Mouse (Mus musculus): ENCODE results near the gene Pin4. TPM values are rescaled to one million over a fixed set of nuclear protein-coding genes. Genes with fewer than 3 reads are reported as not detected.
"Not testable (repeated sequence)": the region's sequence is repeated elsewhere in the genome, so short reads cannot be mapped to it uniquely, and the experiment has no call there.

Pin4 gene
- total RNA-seq (2017): 69.6 and 107 TPM in 2 replicates

- peak; percentile 99 for ATAC-seq (replicated peaks in 1 of 2; ENCODE audit: insufficient read depth in 1 of 2, low FRiP score in 2 of 2, low TSS enrichment in 1 of 2, low read depth in 1 of 2, poor library complexity in 2 of 2, severe bottlenecking in 2 of 2)
Observed at GRCm38 (mm10) chrX:102119042-102119864, at the start of gene Pin4. TSS of gene Pin4 (plus strand) at chrX:102119447.

GRCm38 (mm10) chrX:102070591-102071471, 48.4 kb upstream of the Pin4 start, which contains the start of gene Rtl5:
TSS of gene Rtl5 (minus strand) at chrX:102071304.
- ATAC-seq (replicated peaks in 1 of 2; ENCODE audit: insufficient read depth in 1 of 2, low FRiP score in 2 of 2, low TSS enrichment in 1 of 2, low read depth in 1 of 2, poor library complexity in 2 of 2, severe bottlenecking in 2 of 2): peak; percentile 92 to 97

- no peak for ATAC-seq (replicated peaks in 1 of 2; ENCODE audit: insufficient read depth in 1 of 2, low FRiP score in 2 of 2, low TSS enrichment in 1 of 2, low read depth in 1 of 2, poor library complexity in 2 of 2, severe bottlenecking in 2 of 2)
Observed at GRCm38 (mm10) chrX:102071517-102071916, 47.7 kb upstream of the Pin4 start.

DNA sequence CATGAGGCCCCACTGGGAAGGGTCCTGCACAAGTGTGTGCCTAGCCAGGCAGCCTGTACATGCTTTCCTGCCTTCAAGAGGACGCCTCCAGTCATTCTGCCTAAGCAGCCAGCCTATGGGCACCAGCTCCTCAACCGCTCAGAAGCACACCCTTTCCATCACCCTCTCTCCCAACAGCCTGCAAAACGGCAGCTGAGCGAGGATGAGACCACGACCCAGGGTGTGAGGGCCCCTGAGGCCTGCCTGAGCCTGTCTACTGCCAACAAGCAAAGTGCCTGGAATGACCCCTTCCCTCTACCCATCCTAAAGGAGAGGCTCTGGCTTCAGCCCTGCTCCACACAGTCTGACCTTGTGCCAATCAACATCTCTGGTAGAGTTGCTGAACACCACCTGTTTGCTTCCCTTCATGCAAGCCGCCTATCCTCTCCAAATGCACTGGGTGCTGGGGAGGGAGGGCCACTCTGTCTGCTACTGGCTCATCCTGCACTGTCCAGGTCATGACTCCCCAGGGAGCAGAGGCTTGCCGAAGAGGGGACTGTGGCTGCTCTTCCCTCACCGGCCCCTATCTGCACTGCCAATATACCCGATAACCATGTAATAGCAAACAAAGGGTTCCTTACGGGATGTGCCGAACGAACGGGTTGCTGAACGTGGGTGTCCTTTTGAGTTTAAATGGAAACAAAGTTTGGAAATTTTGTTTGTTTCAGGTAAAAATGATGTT, 45.5 kb upstream of the Pin4 start:
- ATAC-seq (replicated peaks in 1 of 2; ENCODE audit: insufficient read depth in 1 of 2, low FRiP score in 2 of 2, low TSS enrichment in 1 of 2, low read depth in 1 of 2, poor library complexity in 2 of 2, severe bottlenecking in 2 of 2): no peak

GRCm38 (mm10) chrX:102074435-102074834, 44.8 kb upstream of the Pin4 start:
- ATAC-seq (replicated peaks in 1 of 2; ENCODE audit: insufficient read depth in 1 of 2, low FRiP score in 2 of 2, low TSS enrichment in 1 of 2, low read depth in 1 of 2, poor library complexity in 2 of 2, severe bottlenecking in 2 of 2): no peak

- no peak for ATAC-seq (replicated peaks in 1 of 2; ENCODE audit: insufficient read depth in 1 of 2, low FRiP score in 2 of 2, low TSS enrichment in 1 of 2, low read depth in 1 of 2, poor library complexity in 2 of 2, severe bottlenecking in 2 of 2)
Observed at GRCm38 (mm10) chrX:102075158-102075557, 44.1 kb upstream of the Pin4 start.

DNA sequence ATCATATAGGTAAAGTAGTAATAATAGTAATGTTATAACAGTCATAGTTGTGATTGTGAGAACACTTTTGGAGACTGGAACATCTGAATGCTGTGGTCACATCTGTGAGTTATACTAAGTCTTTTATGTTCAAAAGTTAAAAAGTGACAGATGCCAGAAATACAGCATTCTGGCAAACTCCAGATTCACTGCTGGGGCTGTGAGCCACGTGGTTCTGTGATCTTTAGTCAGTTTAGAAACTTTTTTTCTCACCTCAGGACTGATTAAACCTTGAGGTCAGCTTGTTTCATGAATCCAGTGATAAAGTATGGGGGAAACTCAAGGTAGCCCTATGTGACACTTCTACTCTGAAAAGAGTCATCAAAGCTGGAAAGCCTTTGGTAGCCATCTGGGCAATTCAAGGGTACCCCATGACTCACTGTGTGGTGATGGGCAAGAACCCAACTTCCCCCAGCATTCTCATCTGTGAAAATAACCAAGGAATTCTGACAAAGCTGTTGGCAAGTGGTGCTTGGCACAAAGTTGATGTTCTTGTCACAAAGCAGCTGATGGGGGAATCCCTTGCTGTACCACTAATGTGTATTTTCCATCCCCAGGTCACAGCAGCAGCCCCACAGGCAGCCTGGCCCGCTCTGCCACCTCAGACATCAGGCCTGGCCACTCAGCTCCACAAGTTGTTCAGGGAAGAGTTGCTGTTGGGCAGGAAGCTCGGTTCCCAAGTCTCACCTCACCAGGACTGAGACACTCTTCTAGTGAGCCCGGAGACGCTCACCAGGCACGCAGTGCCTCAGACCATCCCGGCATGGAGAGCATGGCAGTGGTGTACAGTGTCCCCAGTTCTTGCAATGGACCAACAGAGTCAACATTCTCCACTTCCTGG, 42.1 kb upstream of the Pin4 start:
- ATAC-seq (replicated peaks in 1 of 2; ENCODE audit: insufficient read depth in 1 of 2, low FRiP score in 2 of 2, low TSS enrichment in 1 of 2, low read depth in 1 of 2, poor library complexity in 2 of 2, severe bottlenecking in 2 of 2): no peak

DNA sequence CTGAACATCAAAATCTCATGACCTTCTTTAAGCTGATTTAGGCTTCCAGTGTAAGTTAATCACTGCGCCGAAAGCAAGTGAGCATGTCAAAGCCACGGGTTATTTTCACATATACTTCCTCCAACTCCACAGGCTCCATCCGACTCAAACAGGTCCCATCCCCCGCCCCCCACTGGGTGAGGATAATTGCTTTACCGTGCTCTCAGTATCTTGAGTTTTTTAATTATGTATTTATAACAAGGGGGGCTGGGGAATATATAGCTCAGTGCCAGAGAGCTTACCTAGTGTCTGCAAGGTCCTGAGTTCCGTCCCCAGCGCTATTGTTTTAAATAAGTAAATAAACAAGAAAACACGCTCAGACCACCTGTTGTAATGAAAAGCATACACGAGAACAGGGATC, 38.2 kb upstream of the Pin4 start:
- ATAC-seq (replicated peaks in 1 of 2; ENCODE audit: insufficient read depth in 1 of 2, low FRiP score in 2 of 2, low TSS enrichment in 1 of 2, low read depth in 1 of 2, poor library complexity in 2 of 2, severe bottlenecking in 2 of 2): no peak

DNA sequence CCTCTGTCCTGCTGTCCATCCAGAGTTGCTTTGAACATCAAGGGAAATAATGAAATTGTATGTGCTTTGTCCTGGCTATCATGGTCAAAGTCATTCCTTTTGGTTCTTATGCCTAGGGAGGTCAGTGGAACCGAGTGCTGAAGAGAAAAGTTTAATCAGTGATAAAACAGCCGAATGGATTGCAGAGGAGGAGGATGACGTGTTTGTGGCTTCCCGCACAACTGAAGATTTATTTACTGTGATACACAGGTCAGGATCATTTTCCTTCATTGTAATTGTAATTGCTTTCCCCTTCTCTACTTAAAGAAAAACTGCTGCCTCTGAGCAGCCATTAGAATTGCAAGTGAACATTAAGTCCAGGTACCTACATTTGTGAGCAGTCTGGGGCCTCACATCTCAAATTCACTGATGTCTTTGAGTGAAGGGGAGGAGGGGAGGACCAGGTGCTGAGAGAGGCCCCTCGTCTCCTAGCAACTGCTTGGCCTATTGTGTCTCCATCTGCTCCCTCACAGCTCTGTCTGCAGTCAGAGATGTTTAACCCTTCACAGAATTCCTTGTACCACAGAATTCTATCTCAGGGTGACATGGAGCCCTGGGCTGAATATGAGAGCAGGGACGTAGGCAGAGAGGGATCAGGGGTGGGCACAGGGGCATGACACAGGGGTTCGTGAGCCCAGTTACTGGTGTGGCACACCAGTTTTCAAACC, 37.5 kb upstream of the Pin4 start:
- ATAC-seq (replicated peaks in 1 of 2; ENCODE audit: insufficient read depth in 1 of 2, low FRiP score in 2 of 2, low TSS enrichment in 1 of 2, low read depth in 1 of 2, poor library complexity in 2 of 2, severe bottlenecking in 2 of 2): no peak

GRCm38 (mm10) chrX:102082340-102082739, 36.9 kb upstream of the Pin4 start:
- no peak for ATAC-seq (replicated peaks in 1 of 2; ENCODE audit: insufficient read depth in 1 of 2, low FRiP score in 2 of 2, low TSS enrichment in 1 of 2, low read depth in 1 of 2, poor library complexity in 2 of 2, severe bottlenecking in 2 of 2)

- no peak for ATAC-seq (replicated peaks in 1 of 2; ENCODE audit: insufficient read depth in 1 of 2, low FRiP score in 2 of 2, low TSS enrichment in 1 of 2, low read depth in 1 of 2, poor library complexity in 2 of 2, severe bottlenecking in 2 of 2)
Observed at GRCm38 (mm10) chrX:102085798-102086443, 33.3 kb upstream of the Pin4 start.

- no peak for ATAC-seq (replicated peaks in 1 of 2; ENCODE audit: insufficient read depth in 1 of 2, low FRiP score in 2 of 2, low TSS enrichment in 1 of 2, low read depth in 1 of 2, poor library complexity in 2 of 2, severe bottlenecking in 2 of 2)
Observed at GRCm38 (mm10) chrX:102090605-102091004, 28.6 kb upstream of the Pin4 start.

GRCm38 (mm10) chrX:102094381-102094904, 24.8 kb upstream of the Pin4 start:
- ATAC-seq (replicated peaks in 1 of 2; ENCODE audit: insufficient read depth in 1 of 2, low FRiP score in 2 of 2, low TSS enrichment in 1 of 2, low read depth in 1 of 2, poor library complexity in 2 of 2, severe bottlenecking in 2 of 2): peak; percentile 37 to 81; a peak in 1 of 4 replicates

DNA sequence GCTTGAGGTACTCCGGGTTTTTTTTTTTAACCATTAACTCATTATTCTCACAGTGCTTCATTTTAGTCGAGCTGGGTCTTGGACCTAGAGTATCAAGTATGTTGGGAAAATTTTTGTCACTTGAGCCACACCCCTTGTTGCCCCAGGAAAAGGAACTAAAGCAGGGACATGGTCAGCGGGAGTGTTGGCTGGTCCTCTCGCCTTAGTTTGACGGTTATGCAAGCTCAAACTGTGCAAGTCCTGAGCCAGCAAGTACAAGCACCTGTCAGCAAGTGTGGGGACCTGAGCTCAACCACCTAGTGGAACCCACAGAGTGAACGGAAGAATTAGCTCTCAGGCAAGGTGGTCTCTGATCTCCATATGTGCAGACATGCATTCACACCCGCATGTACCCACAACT, 17.4 kb upstream of the Pin4 start:
- ATAC-seq (replicated peaks in 1 of 2; ENCODE audit: insufficient read depth in 1 of 2, low FRiP score in 2 of 2, low TSS enrichment in 1 of 2, low read depth in 1 of 2, poor library complexity in 2 of 2, severe bottlenecking in 2 of 2): no peak

DNA sequence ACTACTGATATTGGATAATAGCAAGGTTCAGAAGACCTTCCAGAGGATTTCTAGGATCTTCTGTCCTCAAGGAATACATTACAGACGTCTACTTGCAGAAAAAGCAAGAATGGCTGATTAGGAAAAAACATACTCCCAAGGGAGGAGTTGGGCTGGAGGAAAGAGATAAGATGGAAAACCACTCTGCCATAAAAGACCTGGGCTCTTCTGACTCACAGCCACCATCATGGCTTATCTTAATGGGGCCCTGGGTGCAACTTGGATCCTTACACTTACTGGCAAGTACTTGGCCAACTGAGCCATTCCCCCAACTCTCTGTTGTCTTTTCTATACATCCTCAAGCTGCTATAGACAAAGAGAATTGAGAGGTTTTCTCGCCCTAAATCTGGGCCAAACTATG, 15.4 kb upstream of the Pin4 start:
- ATAC-seq (replicated peaks in 1 of 2; ENCODE audit: insufficient read depth in 1 of 2, low FRiP score in 2 of 2, low TSS enrichment in 1 of 2, low read depth in 1 of 2, poor library complexity in 2 of 2, severe bottlenecking in 2 of 2): not testable (repeated sequence)

DNA sequence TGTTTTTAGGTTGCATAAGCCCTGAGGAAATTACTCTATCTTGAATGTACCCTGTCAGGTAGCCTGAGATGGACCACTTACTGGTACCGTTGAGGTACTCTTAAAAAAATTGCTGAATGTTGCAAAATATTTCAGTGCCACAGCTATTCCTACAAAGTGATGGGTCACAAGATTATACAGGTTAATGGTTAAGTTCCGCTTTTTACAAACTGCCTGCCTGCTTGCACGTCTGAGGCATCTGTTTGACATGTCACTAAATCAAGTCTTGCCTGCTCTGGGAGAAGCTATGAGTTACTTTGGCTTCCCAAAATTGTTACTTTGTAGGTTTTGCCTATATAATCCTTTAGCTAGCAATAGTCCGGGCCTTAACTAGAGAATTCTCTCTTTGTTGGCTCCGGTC, 9.9 kb upstream of the Pin4 start:
- ATAC-seq (replicated peaks in 1 of 2; ENCODE audit: insufficient read depth in 1 of 2, low FRiP score in 2 of 2, low TSS enrichment in 1 of 2, low read depth in 1 of 2, poor library complexity in 2 of 2, severe bottlenecking in 2 of 2): not testable (repeated sequence)
